Mouse (Mus musculus) ES-Bruce4 (cell line): ENCODE results near the gene Iffo2. TPM values are rescaled to one million over a fixed set of nuclear protein-coding genes. Genes with fewer than 3 reads are reported as not detected.
A peak's percentile ranks its signal among the peaks of the same experiment; 100 is the strongest.

ENCODE experiments used
- H3K27ac ChIP-seq: 2 replicates; pipeline ENCODE4 v1.5.1; 2012; ENCODE audit warnings: low read length, inconsistent platforms; ENCODE audit not compliant: insufficient read depth
- H3K27me3 ChIP-seq: 2 replicates; pipeline ENCODE4 v1.6.1; 2012; ENCODE audit warnings: mild to moderate bottlenecking, low read length, inconsistent platforms; ENCODE audit not compliant: control insufficient read depth, poor library complexity, insufficient read depth, severe bottlenecking
- H3K36me3 ChIP-seq: 2 replicates; pipeline ENCODE4 v1.6.1; 2012; ENCODE audit warnings: inconsistent platforms, mild to moderate bottlenecking, low read length, moderate library complexity; ENCODE audit not compliant: control insufficient read depth, poor library complexity, insufficient read depth, severe bottlenecking
- H3K4me1 ChIP-seq: one replicate; pipeline ENCODE4 v1.8.1; 2011; ENCODE audit warnings: low read length; ENCODE audit not compliant: control insufficient read depth, insufficient read depth
- H3K4me3 ChIP-seq: 2 replicates; pipeline ENCODE4 v1.5.1; 2011; ENCODE audit warnings: low read depth, mild to moderate bottlenecking, low read length
- H3K9ac ChIP-seq: 2 replicates; pipeline ENCODE4 v1.6.1; 2012; ENCODE audit warnings: low read depth, mild to moderate bottlenecking, inconsistent platforms; ENCODE audit not compliant: poor library complexity, severe bottlenecking
- H3K9me3 ChIP-seq: replicated peaks from 2 replicates; pipeline ENCODE4 v1.6.1; 2012; ENCODE audit warnings: mild to moderate bottlenecking, low read length, inconsistent platforms; ENCODE audit not compliant: control insufficient read depth, poor library complexity, insufficient read depth, severe bottlenecking
- CTCF ChIP-seq: IDR thresholded peaks from one replicate; pipeline ENCODE4 v1.8.1; 2011; ENCODE audit warnings: low read depth, low read length
- EP300 ChIP-seq: IDR thresholded peaks from 2 replicates; pipeline ENCODE4 v1.6.1; 2011; ENCODE audit warnings: low read depth, low read length; ENCODE audit not compliant: insufficient read depth
- POLR2A ChIP-seq: IDR thresholded peaks from one replicate; pipeline ENCODE4 v1.8.1; 2011; ENCODE audit warnings: low read length; ENCODE audit not compliant: insufficient read depth
- polyA plus RNA-seq: library from polyadenylated mRNA; stranded (reverse); fragments of >200 nt; gene quantifications from 2 replicates; pipeline ENCODE4 v1.2.4, GENCODE M21; 2011; ENCODE audit warnings: low read depth; ENCODE audit not compliant: missing spikeins, insufficient read depth, insufficient read length

The Iffo2 gene
- polyA plus RNA-seq, 1 experiment = 20.5 TPM

- Histone ChIP-seq H3K4me1 (no peaks in the 10 kb centered on the region), H3K9ac (0 out of 2 replicates have a peak overlapping the region, but pooled peaks have one; percentile 7), H3K4me3 (peak overlapping the region; percentile 19), H3K27me3 (no peaks in the 10 kb centered on the region), H3K9me3 (no peaks in the 10 kb centered on the region), H3K27ac (no peak overlapping the region), H3K36me3 (no peaks in the 10 kb centered on the region)
- TF ChIP-seq CTCF = no peak
- TF ChIP-seq POLR2A = no peak
- TF ChIP-seq EP300 = no peak
Observed at GRCm38 (mm10) chr4:139500814-139501213, 29.5 kb upstream of the Iffo2 start.

- no peaks in the 10 kb centered on the region for H3K27me3 ChIP-seq
- H3K9ac ChIP-seq = no peak overlapping the region
- TF ChIP-seq CTCF (peak; percentile 2), POLR2A (no peak)
Observed at GRCm38 (mm10) chr4:139501702-139502101, 28.6 kb upstream of the Iffo2 start.

GRCm38 (mm10) chr4:139503919-139504318 is 26.4 kb upstream of the Iffo2 start:
- Histone ChIP-seq H3K4me1 (no peaks in the 10 kb centered on the region), H3K27me3 (no peaks in the 10 kb centered on the region), H3K36me3 (no peaks in the 10 kb centered on the region), H3K27ac (no peak overlapping the region), H3K4me3 (no peak overlapping the region), H3K9ac (no peak overlapping the region), H3K9me3 (no peaks in the 10 kb centered on the region)
- TF ChIP-seq POLR2A (no peak), CTCF (no peak), EP300 (no peak)

More at GRCm38 (mm10) chr4:139501702-139502101, 28.6 kb upstream of the Iffo2 start:
- Histone ChIP-seq H3K9me3 (no peaks in the 10 kb centered on the region), H3K4me1 (no peaks in the 10 kb centered on the region), H3K27ac (no peak overlapping the region), H3K36me3 (no peaks in the 10 kb centered on the region), H3K4me3 (no peak overlapping the region)

GRCm38 (mm10) chr4:139505716-139506115 is 24.6 kb upstream of the Iffo2 start:
- Histone ChIP-seq H3K9me3 (no peaks in the 10 kb centered on the region), H3K9ac (no peak overlapping the region), H3K4me1 (no peaks in the 10 kb centered on the region), H3K36me3 (no peaks in the 10 kb centered on the region), H3K27ac (no peak overlapping the region), H3K4me3 (no peak overlapping the region), H3K27me3 (no peaks in the 10 kb centered on the region)
- no peak for TF ChIP-seq POLR2A

DNA sequence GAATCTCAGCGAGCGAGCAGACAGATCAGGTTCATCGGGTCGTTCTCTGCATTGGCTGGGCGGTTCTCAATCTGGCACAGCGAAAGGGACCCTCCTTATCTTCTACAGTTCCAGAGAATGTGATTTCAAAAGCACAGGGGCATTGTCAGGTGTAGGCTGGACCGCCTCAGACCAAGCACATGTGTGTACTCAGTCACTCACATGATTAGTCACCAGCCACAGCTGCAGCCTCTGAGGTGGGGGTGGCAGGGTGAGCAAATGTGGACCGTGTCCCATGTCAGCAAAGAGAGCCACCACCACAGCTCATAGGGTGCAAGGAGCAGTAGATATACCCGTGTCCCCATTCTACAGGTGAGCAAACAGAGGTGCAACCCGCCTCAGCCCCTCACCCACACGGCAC is 23.6 kb upstream of the Iffo2 start:
- no peak overlapping the region for H3K4me3 ChIP-seq
- no peaks in the 10 kb centered on the region for H3K9me3 ChIP-seq
- H3K4me1 ChIP-seq = no peaks in the 10 kb centered on the region
- no peak overlapping the region for H3K9ac ChIP-seq
- no peaks in the 10 kb centered on the region for H3K36me3 ChIP-seq
- H3K27me3 ChIP-seq = no peaks in the 10 kb centered on the region
- TF ChIP-seq EP300 (no peak), CTCF (no peak), POLR2A (no peak)
- no peak overlapping the region for H3K27ac ChIP-seq

- no peak overlapping the region for H3K9ac ChIP-seq
Observed at GRCm38 (mm10) chr4:139509069-139509468, 21.3 kb upstream of the Iffo2 start.

More at GRCm38 (mm10) chr4:139509069-139509468, 21.3 kb upstream of the Iffo2 start:
- H3K27me3 ChIP-seq = no peaks in the 10 kb centered on the region
- H3K4me1 ChIP-seq = no peaks in the 10 kb centered on the region
- TF ChIP-seq EP300 (no peak), CTCF (no peak), POLR2A (no peak)
- H3K36me3 ChIP-seq = no peaks in the 10 kb centered on the region
- no peak overlapping the region for H3K27ac ChIP-seq
- H3K9me3 ChIP-seq = no peaks in the 10 kb centered on the region
- no peak overlapping the region for H3K4me3 ChIP-seq
